Mouse (Mus musculus) stomach, postnatal 0 days (tissue): ENCODE measurements around the gene Siae.

Experiments
- CTCF ChIP-seq: IDR thresholded peaks from 2 replicates; pipeline ENCODE4 v1.5.1; 2016; ENCODE audit warnings: antibody characterized with exemption, low read depth, mild to moderate bottlenecking, moderate library complexity
- EP300 ChIP-seq: optimal IDR thresholded peaks from 2 replicates; pipeline ENCODE3; 2016; ENCODE audit warnings: antibody characterized with exemption

GRCm38 (mm10) chr9:37656439-37656881 lies 101.0 kb downstream of the Siae start:
- no peak for TF ChIP-seq EP300
- TF ChIP-seq CTCF: no peak
